Mouse (Mus musculus) megakaryocyte-erythroid progenitor cell, adult 5-6 weeks (primary cell): Measurements from ENCODE around the gene Kcna4. TPM values are rescaled to one million over a fixed set of nuclear protein-coding genes. Genes with fewer than 3 reads are reported as not detected.
A peak's percentile ranks its signal among the peaks of the same experiment; 100 is the strongest.

Source experiments
- ATAC-seq: replicated peaks from 2 replicates; pipeline ENCODE4 v1.8.0; 2016; ENCODE audit warnings: mild to moderate bottlenecking, inconsistent platforms; ENCODE audit not compliant: severe bottlenecking, poor library complexity, low FRiP score, low TSS enrichment
- total RNA-seq, 2 experiments: library from RNA; stranded (forward) in 1 of 2; stranded (reverse) in 1 of 2; fragments of 200-1000, 215-1000 nt in 1 of 2; fragments of >200 nt in 1 of 2; fragmentation: Nextera tagmentation in 1 of 2; gene quantifications; 2 replicates each; pipeline ENCODE4 v1.2.3; 2014 to 2017

Kcna4 gene
- total RNA-seq (2014; fragmentation: Nextera tagmentation) (not detected in 2 replicates), total RNA-seq (2017) (not detected in 2 replicates)

DNA sequence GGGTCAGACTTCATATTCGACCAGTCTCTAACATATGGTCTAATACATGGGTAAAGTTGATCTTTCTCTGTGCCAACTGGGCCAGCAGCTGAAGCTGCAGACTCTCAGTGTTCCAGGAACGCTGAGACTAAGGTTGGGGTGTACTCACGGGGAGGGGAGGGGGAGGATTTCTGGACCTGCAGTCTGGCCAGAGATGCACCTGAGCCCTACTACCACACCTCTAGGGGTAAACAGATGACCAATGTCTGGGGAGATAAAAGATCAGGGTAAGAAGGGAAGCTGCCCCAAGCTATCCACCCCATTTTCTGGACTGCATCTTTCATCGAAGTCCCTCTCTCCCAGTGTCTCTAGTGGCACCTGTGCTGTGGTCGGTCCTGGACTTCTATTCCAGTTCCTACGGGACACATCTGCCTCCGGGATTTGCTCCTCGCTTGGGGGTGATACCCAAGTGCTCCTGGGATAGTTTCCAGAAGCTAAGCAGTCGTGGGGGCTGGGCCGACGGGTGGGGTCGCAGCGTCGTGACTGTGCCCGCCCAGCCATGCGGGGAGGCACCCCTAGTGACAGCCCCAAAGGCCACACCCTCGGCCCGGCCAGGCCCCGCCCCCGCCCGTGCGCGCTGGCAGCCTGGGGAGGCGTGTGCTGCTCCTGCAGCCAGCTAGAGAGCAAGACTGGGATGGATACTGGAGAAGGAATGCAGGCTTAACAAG lies at the start of gene Kcna4:
Gene Kcna4, plus strand, starts transcription at position 650 of the 707 bp plus-strand sequence.
- ATAC-seq, result peak; percentile 78

DNA sequence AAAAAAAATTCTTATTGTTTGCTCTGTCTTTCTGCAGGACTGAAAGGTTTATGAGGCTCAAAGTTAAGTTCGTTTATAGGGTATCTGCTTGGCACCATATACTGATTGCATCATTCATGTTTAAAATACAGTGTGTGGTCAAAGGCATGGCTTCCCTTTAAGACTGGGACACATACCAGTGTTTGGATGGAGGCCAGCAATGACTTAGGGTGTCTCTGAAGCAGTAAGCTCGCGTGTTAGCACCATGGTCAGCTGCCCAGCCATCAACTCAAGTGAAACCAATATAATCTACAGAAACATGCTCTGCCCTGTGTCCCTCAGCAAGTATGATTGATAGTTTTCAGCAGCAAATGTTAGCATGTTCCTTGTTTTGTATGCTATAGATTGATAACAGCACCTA lies 32.3 kb upstream of the Kcna4 start:
- no peak for ATAC-seq

DNA sequence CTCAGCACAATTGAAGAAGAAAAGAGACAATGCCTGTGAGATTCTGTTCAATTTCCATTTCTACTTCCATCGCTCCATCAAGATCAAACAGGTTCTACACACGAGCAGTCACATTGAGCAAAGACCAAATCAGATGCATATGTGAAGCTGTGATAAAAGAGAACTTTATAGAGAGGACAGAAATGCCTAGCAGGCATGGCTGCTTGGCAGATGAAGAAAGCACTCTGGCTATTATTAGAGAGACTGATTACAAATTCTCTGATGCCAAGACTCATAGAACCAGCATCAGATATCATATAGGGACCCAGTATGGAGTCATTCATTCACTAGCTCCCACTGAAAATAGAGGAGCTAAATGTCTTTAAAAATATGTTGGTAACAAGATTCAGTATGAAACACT lies 24.2 kb upstream of the Kcna4 start:
- no peak for ATAC-seq

DNA sequence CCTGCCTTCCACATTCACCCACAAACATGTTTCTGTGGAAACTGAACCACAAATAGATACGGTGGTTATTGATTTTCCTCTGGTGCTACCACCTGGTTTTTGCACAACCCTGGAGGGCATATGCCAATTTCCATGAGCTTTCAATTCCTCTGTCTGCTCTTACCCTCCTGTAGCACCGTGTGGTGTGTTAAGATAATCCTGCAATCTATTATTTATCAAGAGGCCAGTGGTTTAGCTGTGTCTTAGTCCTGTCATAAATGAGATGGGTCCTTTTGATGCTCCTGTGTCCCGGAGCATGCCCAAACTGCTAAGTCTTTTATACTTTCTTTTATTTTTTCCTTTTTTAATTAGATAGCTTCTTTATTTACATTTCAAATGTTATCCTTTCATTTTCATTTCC lies 20.4 kb upstream of the Kcna4 start:
- no peak for ATAC-seq

DNA sequence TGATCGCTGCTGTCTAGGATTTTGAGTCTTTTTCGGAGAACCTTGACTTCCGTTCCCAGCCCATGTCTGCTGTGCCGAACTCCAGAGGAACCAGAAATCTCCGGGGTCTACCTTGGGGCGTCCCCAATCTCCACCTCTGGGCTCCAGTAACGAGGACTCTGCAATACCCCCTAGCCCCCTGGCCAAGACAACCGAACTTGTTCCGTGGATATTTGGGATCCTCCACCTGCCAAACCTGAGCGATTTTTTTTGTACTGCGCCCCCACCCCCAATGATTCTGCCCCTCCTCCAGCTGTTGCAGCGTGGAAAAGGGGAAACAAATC lies 219 bp downstream of the Kcna4 start:
- ATAC-seq, result no peak

DNA sequence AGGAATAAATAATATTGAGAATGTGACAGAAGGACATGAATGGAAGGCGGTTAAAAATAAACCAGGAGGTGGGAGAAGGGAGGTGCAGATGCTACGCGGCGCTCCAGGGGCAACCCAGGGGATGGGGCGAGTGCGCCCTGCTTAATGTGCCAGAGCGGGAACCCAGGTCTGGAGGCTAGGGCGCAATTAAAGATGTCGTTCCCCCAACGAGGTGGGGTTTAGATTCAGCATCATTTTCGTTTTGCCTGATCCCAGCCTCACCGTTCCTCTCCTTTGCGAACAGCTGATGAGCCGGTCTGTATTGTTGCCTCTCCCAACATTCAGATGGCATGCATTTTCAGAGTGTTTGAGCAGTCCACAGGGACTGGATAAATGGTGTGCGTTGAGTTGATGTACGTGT lies 703 bp downstream of the Kcna4 start:
- ATAC-seq, result no peak

DNA sequence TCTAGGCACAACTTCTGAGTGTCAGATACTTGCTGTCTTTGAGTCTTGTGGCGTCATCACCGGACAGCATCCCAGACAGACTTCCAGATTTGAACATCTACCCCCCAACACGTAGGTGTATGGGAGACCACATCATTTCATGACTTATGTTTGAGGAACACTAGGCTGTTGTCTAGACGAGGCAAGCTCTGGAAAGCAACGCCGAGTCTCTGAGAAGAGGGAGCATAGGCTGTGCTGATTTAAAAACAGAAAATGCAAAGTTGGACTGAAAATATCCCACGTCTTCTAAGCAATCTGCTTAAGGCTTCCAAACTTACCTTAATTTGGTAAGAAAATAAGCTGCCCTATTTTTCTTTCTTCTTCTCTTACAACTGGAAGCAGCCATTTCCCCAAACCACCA lies 4.1 kb downstream of the Kcna4 start:
- no peak for ATAC-seq

DNA sequence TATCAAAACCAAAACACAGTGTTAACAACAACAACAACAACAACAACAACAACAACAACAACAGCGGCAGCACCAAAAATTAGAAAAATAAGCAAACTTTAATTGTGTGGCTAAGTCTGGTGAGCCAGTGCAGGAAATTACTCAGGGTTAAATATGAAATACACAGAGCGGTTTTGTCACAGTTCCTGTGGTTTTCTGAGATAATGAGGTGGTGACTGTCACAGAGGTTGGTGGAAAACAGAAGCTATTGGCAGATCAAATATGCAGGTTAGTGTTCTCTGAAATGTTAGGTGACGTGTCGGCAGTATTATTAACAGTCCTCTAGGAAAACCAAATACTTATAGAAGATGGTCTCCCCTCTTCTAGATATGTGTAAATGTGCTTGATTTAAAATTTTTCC lies 11.4 kb downstream of the Kcna4 start:
- ATAC-seq, result 0 out of 2 replicates have a peak, but pooled peaks have one; percentile 10

DNA sequence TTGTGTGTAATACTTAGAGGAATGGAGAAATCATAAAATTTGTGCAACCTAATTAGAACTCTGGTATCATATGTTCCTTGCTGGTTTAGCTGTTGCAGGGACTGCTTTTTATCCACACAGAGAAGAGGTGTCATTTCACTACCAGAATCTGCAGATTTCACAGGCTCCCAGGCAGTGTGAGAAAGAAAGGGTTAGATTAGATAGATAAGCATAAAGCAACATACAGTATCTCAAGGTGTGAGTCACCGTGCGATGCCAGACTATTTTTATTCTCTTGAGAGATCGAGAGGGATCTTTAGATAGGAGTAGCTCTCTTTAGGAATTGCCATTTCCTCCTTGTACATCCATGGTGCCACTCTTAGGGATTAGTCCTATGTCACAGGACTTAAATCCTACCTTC lies 14.3 kb downstream of the Kcna4 start:
- no peak for ATAC-seq

DNA sequence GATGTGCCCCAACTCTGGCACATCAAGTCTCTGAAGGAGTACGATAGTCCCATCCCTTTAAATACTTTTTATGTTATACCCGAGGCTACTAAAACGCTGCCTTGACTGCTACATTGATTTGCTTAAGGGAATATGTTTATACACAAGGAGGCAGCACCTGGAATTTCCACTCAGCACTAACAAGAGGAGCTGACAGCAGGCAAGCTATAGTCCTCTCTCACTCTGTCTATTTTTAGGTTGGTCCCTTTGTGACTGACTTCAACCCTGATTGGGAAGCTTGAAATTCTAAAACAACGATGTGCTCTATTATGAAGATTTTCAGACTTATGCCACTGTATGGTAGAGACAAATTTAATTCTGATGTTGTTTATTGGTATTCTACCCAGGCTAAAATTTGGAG lies 15.6 kb downstream of the Kcna4 start:
- ATAC-seq, result no peak

DNA sequence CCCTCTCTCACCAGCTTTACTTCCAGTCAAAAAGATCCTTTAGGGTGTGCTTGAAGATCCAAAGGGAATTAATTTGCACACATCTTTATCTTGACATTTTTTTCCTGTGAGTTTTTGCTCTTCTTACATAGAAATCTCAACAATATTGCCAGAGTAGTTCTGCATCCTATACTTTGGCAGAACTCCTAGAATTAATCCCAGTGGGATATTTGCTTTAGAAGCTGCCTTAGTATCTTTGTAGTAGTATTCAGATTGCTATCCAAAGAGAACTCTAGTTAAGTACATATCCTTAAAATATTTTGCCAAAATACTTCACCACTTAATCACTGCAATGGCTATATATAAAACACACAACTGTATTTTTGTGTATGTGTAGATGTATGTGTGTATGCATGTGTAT lies 28.2 kb downstream of the Kcna4 start:
- ATAC-seq, result no peak

DNA sequence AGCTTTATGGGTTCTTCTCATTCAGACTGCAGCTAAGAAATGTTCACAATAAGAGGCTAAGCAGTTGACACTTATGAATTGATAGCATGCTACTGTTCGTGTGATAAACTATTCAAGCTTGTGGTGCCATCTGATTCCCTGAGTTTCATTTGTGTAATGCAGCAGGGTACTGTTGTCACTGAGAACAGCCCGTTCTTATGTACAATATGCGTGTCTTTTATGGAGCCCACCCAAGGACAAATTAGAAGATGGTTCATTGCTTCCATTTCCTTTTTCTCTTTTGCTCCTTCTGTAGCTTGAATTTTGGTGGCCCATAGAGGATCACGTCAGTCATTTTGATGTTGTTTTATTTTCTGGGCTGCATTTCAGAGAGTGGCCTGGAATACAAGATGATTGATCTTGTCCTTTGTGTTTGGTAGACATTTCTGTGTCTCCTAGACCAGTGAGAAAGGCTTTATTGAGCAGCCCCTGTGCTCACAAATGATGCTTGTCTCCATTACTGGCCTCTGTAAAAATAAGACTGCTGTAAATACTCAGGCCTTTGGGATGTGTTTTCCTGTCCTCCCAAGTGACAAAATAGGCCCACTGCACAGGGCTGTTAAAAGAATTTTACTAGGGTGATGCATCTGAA lies 31.3 kb downstream of the Kcna4 start:
- ATAC-seq, result no peak

DNA sequence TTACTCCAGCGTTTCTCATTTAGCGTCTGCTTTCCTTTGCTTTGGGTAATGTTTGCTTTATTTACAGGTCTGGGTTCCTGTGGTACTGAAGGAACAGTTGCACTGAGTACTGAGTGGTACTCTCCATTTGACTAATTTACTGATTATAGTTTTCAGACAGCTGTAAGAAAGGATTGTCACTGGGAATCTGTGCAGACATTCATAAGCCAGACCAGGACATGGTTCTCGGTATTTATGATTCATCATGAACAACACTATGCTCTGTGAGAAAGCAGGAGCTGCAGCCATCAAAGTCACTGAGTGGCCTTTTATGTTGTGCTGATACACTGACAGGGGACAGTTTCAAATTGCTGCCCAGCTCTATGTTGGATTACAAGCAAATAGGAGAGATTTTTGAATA lies 33.7 kb downstream of the Kcna4 start:
- ATAC-seq, result no peak

DNA sequence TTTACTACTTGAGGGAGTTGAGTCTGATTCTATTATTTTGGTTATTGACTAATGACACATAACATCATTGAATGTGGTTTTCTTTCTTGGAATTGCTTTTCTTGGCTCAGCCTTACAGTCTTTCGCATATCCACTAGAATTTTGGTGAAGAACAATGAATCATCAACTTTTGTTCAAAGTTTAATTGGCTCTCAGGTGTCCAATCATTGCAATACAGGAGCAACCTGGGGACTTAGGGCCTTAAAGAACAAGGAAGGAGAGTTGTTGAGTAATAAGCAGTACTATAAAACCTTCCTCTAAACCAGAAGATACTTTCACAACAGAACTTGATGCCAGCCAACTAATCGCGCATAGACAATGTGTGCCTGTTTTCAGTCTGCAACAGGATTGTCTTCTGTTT lies 36.8 kb downstream of the Kcna4 start:
- no peak for ATAC-seq

DNA sequence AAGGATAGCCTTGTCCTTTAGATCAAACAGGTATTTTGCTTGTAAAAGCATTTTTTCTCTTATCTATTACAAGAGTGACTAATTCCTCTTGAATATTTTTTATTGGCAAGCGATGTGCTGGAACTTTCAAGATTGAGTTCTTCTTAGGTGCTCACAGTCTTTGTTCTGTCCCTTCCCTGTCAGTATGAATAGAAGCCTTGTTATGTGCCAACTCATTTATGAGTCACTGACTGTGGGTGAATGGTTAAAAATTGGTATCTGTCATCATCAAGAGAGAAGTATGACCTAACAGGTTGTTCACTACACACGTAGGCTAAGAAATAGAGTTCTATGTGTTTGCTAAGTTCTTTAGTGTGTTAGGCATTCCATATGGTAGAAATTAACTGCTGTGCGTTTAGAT lies 50.9 kb downstream of the Kcna4 start:
- ATAC-seq, result no peak

DNA sequence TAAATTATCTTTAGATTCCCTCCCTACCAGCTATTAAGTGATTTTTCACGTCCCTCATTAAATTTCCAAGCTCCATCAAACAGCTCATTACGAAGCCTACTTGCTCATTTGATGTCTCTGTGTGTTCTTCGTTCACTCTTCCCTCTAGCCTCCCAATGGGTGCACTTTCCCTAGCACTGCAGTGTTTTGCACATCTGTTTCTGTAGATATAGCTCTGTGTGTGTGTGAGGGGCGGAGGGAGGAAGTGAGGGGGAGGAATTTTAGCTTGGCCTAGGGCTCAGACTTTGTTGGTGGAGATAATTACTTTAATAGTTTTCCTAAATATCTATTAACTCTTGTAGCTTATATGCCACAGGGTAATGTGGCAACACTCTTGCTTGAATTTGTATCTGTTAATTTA lies 54.4 kb downstream of the Kcna4 start:
- no peak for ATAC-seq

DNA sequence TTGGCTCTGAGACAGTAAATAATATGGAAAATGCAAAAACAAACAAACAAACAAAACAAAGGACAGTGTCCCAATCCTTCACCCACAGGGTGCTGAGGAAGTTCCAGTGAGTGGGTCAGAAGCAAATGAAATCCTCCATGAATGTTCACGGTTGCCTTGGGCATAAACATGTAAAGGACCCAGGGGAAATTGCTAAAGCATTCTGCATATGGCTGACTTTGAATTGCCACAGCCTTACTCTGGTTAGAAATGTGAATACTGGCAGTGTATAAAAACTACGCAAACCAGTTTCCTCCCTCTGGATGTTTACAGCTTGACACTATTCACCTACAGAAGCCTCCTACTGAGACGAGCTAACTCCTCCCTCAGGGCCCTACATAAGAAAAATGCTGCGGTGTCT lies 54.9 kb downstream of the Kcna4 start:
- ATAC-seq, result no peak

Other genes starting within 250 kb of the Kcna4 start
- not detected in 2 replicates for gene Fshb, start 231.0 kb upstream of the Kcna4 start, total RNA-seq (2014; fragmentation: Nextera tagmentation)
- not detected in 2 replicates for gene Fshb, start 231.0 kb upstream of the Kcna4 start, total RNA-seq (2017)